Mouse (Mus musculus) cerebellum, adult 2 months (tissue): ENCODE data around the gene Rassf4. TPM values are rescaled to one million over a fixed set of nuclear protein-coding genes. Genes with fewer than 3 reads are reported as not detected.

ENCODE experiments used
- DNase-seq, 2 experiments: peaks; one replicate each; pipeline ENCODE4 v3.0.0; 2021
- H3K27ac ChIP-seq: fragments of 200-500 bp; 2 replicates; pipeline ENCODE4 v1.5.1; 2012; ENCODE audit warnings: low read length, control low read depth, inconsistent platforms; ENCODE audit not compliant: insufficient read depth
- H3K27me3 ChIP-seq: fragments of 200-500 bp; 2 replicates; pipeline ENCODE4 v1.6.1; 2012; ENCODE audit warnings: inconsistent platforms, mild to moderate bottlenecking, low read length, moderate library complexity; ENCODE audit not compliant: control insufficient read depth, insufficient read depth
- H3K4me1 ChIP-seq: fragments of 200-500 bp; 2 replicates; pipeline ENCODE4 v1.6.1; 2011; ENCODE audit warnings: low read length; ENCODE audit not compliant: control insufficient read depth, insufficient read depth
- H3K4me3 ChIP-seq: fragments of 200-500 bp; replicated peaks from 2 replicates; pipeline ENCODE3; 2011; ENCODE audit warnings: mild to moderate bottlenecking, low read depth, low read length, control low read depth; ENCODE audit not compliant: insufficient read depth
- CTCF ChIP-seq: fragments of 200-500 bp; IDR thresholded peaks from 2 replicates; pipeline ENCODE4 v1.5.1; 2011; ENCODE audit warnings: low read depth, mild to moderate bottlenecking, control low read depth, low read length, moderate library complexity, borderline replicate concordance; ENCODE audit not compliant: insufficient read depth
- POLR2A ChIP-seq: fragments of 200-500 bp; IDR thresholded peaks from 2 replicates; pipeline ENCODE4 v1.6.1; 2011; ENCODE audit warnings: low read length, control low read depth, borderline replicate concordance; ENCODE audit not compliant: insufficient read depth
- WGBS: fragments of 180-500 bp; shearing (Covaris S2); methylation state at CpG from one replicate; pipeline ENCODE4 v1.1.7; 2018; 5-methylcytosine and 5-hydroxymethylcytosine counted together
- polyA plus RNA-seq: library from polyadenylated mRNA; depleted of rRNA; stranded (reverse); fragments of >200 nt; gene quantifications from 2 replicates; pipeline ENCODE4 v1.2.3, GENCODE M21; 2012

Gene Rassf4
- polyA plus RNA-seq, 1 experiment, result 12.9 TPM

DNA sequence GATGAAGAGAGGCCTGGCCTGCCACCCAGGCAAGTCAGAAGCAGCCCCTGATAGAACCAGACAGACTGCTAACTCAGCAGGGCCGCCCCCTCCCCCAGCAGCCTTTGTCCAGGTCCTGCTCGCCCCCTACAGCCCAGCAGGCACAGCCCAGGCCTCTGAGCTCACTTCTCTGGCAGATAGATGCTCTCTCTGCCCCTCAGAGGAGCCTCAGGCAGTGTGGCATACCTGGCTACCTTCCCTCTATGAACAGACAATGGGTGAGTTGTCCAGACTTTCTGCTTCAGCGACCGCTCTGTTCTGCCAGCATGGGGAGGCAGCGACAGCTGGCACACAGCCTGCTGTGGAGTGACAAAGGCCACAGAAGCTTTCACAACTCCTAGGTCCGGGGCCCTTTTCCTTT lies 3.6 kb downstream of the Rassf4 start:
- Histone ChIP-seq H3K27ac (no peak overlapping the region), H3K4me1 (0 out of 2 replicates have a peak, but pooled peaks cover 6% of the 10 kb centered on the region), H3K4me3 (no peak overlapping the region), H3K27me3 (no peaks in the 10 kb centered on the region; the same call in 1 of the 2 replicates)
- WGBS, result 23% methylated on average over 6 of the region's 6 CpGs
- no peak for TF ChIP-seq POLR2A
- no peak for TF ChIP-seq CTCF
- DNase-seq, result peak; percentile 27 to 50

DNA sequence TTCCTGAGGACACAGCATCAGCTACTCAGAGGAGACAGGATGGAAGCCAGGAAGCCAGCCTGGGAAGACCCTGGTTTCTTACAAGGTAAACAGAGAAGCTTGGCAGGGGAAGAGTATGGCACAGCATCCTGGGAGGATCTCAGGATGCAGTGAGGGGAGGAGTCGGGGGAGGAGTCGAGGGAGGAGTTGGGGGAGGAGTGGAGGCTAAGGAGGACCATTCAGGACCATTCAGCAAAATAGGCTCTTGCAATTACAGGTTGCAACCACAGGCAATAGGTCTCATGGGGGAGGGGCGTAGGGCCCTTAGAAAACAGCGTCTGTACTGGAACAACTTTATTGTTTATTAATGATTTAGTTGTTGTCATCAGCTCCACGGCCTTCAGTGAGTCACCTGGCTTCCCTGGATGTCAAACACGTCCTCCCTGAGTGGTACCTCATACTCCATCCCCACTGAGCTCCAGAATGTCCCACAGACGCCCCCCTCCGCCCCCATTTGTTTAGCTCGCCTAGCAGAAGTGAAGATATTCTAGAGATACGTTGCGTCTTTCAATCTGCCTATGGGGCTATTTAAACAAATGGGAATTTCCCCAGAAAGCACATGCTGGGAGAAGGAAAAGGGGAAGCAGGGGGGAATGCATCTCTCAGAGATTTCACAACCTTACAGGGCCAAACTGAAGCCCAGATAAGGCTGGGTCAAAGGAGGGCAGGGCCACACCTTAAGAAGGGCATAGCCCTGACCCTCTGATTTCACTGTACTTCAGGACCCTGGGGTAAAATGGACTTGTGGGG lies 4.9 kb downstream of the Rassf4 start:
- no peak overlapping the region for H3K4me3 ChIP-seq
- no peak for TF ChIP-seq CTCF
- TF ChIP-seq POLR2A, result no peak
- H3K4me1 ChIP-seq, result 0 out of 2 replicates have a peak, but pooled peaks cover 6% of the 10 kb centered on the region
- DNase-seq, result no peak
- H3K27ac ChIP-seq, result no peak overlapping the region
- WGBS, result 62% methylated on average over 11 of the region's 11 CpGs
- H3K27me3 ChIP-seq, result no peaks in the 10 kb centered on the region; the same call in 1 of the 2 replicates

GRCm38 (mm10) chr6:116667382-116667781 lies 6.4 kb downstream of the Rassf4 start:
- no peak overlapping the region for H3K4me3 ChIP-seq
- no peaks in the 10 kb centered on the region for H3K27me3 ChIP-seq
- no peak for DNase-seq
- 0 out of 2 replicates have a peak, but pooled peaks cover 6% of the 10 kb centered on the region for H3K4me1 ChIP-seq
- no peak for TF ChIP-seq CTCF
- no peak for TF ChIP-seq POLR2A
- WGBS, result 62% methylated on average over 3 of the region's 3 CpGs
- H3K27ac ChIP-seq, result no peak overlapping the region

- Histone ChIP-seq H3K4me1 (0 out of 2 replicates have a peak, but pooled peaks cover 6% of the 10 kb centered on the region), H3K27ac (no peak overlapping the region), H3K27me3 (no peaks in the 10 kb centered on the region), H3K4me3 (no peak overlapping the region)
- TF ChIP-seq CTCF, result no peak
- no peak for TF ChIP-seq POLR2A
- no peak for DNase-seq
- WGBS, result 63% methylated on average over 3 of the region's 3 CpGs
Observed at GRCm38 (mm10) chr6:116666892-116667291, 6.9 kb downstream of the Rassf4 start.

DNA sequence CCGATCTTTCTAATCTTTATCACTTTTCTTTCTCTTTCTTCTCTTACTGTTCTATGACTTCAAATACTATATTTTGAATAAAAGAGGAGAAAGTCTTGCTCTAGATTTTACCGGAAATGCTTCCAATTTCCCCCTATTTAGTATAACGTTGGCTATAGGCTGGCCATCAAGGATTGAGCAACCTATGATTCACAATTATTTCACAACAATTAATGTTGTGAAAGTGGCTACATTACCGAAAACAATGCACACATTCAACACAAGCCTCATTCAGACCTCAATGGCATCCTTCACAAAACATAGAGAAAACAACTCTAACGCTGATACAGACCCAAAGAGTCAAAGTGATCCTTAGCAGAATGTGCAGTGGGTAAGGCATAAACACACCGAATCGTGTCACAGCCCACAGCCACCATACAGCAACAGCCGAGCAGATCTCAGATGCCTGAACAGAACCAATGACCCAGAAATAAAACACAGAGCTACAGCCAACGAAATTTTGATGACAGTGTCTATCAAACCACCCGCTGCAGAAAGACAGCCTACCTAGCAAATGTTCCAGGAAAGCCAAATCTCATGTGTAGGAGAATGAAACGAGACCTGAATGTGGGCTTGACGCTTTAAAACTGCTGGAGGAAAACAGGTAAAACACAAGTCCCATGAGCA lies 7.5 kb downstream of the Rassf4 start:
- no peak for DNase-seq
- WGBS, result 55% methylated on average over 12 of the region's 12 CpGs
- TF ChIP-seq POLR2A, result no peak
- no peak for TF ChIP-seq CTCF
- no peak overlapping the region for H3K27ac ChIP-seq
- H3K4me1 ChIP-seq, result 0 out of 2 replicates have a peak, but pooled peaks cover 6% of the 10 kb centered on the region
- no peak overlapping the region for H3K4me3 ChIP-seq
- H3K27me3 ChIP-seq, result no peaks in the 10 kb centered on the region

- 82% methylated on average over 3 of the region's 3 CpGs for WGBS
- no peaks in the 10 kb centered on the region for H3K4me1 ChIP-seq
- TF ChIP-seq POLR2A (no peak), CTCF (no peak)
Observed at GRCm38 (mm10) chr6:116664830-116665229, 8.9 kb downstream of the Rassf4 start.

DNA sequence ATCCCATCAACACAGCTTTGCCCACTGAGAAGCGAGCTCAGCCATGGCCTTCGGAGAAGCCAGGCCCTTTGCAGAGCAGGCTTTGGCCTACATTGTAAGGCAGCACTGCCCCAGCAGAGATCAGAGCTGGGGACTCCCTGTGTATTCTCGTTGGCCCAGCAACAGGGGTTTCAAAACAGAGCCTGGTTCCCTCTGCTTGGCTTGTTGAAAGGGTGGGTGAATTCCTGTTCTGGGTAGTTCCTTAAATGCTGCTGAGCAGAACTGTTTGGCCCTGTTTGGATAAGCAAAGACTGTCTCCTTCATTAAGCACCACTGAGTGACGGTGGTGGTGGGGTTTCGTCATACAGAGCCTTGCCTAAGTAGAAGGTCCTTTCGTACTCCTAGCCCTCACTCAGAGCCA lies 9.7 kb downstream of the Rassf4 start:
- Histone ChIP-seq H3K4me1 (no peaks in the 10 kb centered on the region), H3K27me3 (no peaks in the 10 kb centered on the region), H3K4me3 (no peak overlapping the region), H3K27ac (no peak overlapping the region)
- DNase-seq, result no peak
- 78% methylated on average over 6 of the region's 6 CpGs for WGBS
- TF ChIP-seq CTCF (no peak), POLR2A (no peak)

More at GRCm38 (mm10) chr6:116664830-116665229, 8.9 kb downstream of the Rassf4 start:
- DNase-seq, result no peak
- Histone ChIP-seq H3K27ac (no peak overlapping the region), H3K27me3 (no peaks in the 10 kb centered on the region), H3K4me3 (no peak overlapping the region)
